Mouse (Mus musculus) layer of hippocampus, postnatal 14 days (tissue): ENCODE data around the gene Syn3. TPM values are rescaled to one million over a fixed set of nuclear protein-coding genes. Genes with fewer than 3 reads are reported as not detected.
A peak's percentile ranks its signal among the peaks of the same experiment; 100 is the strongest.

Experiments used
- DNase-seq, 2 experiments: peaks; one replicate each; pipeline ENCODE4 v3.0.0; 2021 to 2022; ENCODE audit warnings: low spot score in 2 of 2, mixed read lengths in 1 of 2
- total RNA-seq, 2 experiments: library from RNA; stranded (reverse); gene quantifications; 2 replicates each; pipeline ENCODE4 v1.2.3; 2021

Gene Syn3
- total RNA-seq, 2 experiments from 2014 or later, result 27.1 to 28.4 TPM

- peak in 1 of 2 experiments; percentile 45 for DNase-seq
Measured at GRCm38 (mm10) chr10:86375903-86376302, 122.8 kb downstream of the Syn3 start.

DNA sequence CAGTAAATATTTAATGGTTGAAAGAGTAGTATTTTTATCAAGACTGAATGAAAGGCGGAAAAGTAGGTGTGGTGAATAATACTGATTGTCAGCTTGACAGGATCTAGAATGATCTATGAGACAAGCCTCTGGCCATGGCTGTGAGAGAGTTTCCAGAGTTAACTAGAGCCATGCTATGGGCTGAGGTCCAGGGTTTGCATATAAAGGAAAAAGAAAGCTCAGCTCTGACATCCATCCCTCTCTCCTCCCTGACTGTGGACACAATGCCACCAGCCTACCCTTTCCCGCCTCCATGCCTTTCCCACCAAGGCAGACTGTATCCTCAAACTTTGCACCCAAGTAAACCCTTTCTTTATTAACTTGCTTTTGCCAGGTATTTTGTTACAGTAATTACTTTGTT lies 124.6 kb downstream of the Syn3 start:
- no peak for DNase-seq

DNA sequence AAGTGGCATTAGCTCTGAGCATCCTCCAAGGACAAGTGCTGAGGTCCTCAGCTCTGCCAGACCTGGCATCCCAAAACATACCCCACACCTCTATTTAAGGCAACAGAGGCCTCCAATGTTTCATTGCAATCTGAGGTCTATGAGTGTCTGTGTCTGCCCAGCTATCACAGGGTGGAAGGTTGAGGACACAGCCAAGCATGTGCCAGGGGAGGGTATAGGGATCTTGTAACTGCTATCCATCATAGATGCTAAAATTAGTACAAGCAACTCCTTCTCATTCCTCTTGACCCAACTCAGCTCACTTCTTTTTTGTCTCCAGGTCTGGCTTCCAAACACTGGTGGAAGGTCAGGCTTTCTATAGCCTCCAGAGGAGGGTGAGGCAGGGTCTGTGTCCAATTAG lies 127.1 kb downstream of the Syn3 start:
- DNase-seq, result no peak

DNA sequence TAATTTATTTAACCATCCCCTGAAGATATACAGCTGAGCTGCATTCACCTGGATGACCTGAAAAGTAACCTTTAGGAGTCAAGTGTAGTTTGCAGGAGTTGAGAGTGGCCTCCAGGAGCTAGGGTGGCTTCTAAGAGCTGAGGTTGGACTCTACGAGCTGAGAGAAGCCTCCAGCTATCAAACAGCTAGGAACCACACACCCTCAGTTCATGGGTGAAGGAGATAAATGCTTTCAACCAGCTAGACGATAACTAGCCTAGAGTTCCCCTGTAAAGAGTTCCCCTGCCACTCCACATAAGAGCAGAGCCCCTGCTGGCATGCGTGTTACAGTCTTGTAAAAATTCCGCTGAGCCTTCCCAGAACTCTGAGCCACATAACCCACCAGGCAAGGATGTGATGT lies 129.3 kb downstream of the Syn3 start:
- DNase-seq, result no peak

- no peak for DNase-seq
Measured at GRCm38 (mm10) chr10:86368811-86369210, 129.9 kb downstream of the Syn3 start.

DNA sequence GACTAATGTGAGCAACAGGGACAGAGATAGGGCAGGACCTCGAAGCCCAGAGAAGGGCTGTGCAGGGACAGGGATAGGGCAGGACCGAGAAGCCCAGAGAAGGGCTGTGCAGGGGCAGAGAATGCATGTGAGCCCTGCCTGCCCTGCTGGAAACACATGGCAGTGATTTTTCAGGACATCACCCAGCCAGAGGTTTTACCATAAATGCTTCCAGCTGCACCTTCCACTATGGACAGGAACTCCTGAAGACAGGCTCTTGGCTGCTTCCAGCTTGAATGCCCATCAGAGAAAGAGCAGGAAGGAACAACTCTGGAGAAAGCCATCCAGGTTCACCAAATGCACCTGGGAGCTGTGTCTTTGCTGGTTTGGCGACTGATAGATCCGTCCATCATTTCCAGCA lies 131.3 kb downstream of the Syn3 start:
- no peak for DNase-seq

GRCm38 (mm10) chr10:86365632-86366092 lies 133.0 kb downstream of the Syn3 start:
- no peak for DNase-seq

DNA sequence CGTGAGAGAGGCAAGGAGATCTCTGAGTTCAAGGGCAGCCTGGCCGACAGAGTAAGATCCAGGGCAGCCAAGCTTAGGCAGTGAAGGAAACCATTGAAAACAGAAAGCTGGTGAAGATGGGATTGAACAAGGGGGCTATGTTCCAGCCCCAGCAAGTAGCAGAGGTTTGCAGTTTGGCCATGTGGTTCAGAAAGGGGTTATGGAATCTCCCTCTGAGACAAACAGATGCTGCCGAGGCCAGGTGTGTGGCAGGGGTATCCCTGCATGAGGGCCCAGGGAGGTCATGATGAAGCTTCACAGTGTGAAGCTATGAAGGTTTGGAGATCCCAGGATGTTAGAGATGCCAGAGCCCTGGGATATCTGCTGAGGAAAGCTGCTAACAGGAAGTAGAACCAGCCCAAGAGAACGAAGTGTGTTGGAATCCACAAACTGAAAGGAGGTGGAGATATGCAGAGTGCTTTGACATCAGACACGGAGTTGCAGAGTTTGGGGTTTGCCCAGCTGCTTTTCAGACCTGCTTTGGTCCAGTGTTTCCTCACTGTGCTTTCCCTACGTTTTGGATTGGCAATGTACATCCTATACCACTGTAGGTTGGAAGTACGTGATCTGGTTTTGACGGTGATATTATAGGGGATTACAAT lies 134.9 kb downstream of the Syn3 start:
- DNase-seq, result no peak

GRCm38 (mm10) chr10:86359699-86360098 lies 139.0 kb downstream of the Syn3 start:
- DNase-seq, result peak; percentile 26 to 65

DNA sequence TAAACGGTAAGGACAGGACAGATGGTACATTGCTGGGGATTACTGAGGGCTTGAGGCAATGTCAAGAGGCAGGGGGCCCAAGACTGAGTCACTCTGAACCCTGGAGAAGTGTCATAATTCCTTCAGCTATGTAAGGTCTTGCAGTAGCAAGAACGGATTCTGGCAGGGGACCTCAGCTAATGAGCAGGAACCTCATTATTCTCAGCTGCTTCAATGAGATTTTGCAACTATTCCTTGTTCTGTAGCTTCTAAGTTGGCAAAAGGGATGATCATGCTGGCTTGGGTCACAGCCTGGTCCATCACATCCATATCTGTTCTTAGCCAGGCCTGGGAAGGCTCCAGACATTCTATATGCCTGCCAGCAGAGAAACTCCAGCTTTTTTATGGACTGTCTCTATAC lies 139.5 kb downstream of the Syn3 start:
- DNase-seq, result no peak

GRCm38 (mm10) chr10:86358307-86358975 lies 140.3 kb downstream of the Syn3 start:
- DNase-seq, result no peak

DNA sequence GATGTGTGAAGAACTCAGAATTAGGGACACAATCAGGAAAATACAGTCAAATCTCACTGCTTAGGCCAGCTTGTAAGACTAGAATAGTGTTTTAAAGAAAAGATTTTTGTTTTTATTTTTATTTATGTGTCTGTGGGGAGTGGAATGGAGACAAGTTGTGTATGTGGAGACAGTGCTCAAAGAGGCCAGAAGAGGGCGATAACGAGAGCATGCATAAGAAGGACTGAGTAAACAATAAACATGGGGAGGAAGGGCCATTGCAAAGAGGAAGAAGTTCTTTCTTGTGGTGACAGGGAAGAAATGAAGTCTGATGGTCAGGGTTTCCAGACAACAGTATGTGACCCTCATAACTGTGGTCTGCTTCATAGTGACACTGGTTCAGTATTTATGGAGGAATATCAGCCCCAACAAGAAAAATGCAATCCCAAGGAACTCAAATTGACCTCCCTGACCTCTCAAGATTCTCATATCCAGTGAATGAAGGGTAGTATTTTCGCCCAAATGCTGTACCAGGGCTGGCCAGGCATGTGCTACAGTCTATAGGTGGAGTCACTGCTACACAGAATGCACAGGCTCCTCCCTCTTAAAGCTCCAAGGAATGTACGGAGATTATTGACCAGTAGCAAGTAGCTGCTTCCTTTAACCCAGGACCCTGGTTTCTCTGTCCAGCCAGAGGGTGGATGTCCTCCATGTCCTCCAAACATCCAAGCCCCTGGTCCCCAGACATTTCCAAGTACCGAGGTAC lies 141.7 kb downstream of the Syn3 start:
- DNase-seq, result no peak

GRCm38 (mm10) chr10:86352521-86352920 lies 146.2 kb downstream of the Syn3 start:
- DNase-seq, result no peak

DNA sequence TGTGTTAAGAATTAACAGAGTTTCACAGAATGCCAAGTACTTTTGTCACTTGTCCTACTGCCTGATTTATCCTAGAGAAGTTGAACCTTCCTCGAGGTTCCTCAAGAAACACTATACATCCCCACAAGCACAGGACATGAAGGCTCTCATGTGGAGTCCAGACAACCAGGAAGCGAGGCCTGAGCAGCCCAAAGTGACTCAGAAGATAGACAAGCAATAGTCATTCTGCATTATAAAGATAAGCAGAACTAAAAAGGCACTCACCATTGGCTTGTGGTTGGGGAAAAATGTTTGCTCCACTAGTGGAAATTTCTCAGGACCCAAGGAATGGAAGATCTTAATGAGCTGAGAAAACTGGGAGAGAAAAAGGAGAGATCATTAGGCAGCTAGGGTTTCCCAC lies 147.4 kb downstream of the Syn3 start:
- DNase-seq, result no peak

GRCm38 (mm10) chr10:86346235-86346840 lies 152.4 kb downstream of the Syn3 start:
- DNase-seq, result no peak

DNA sequence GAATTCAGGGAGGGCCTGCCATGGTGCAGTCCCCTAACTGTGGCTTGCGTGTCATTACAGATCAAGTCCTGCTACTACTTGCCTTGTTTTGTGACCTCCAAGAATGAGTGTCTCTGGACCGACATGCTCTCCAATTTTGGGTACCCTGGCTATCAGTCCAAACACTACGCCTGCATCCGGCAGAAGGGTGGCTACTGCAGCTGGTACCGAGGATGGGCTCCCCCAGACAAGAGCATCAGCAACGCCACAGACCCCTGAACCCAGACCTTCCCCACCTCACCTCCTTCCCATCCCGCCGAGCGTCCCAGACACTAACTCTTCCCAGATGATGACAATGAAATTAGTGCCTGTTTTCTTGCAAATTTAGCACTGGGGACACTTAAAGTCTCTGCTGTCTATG lies 153.1 kb downstream of the Syn3 start:
- DNase-seq, result no peak

DNA sequence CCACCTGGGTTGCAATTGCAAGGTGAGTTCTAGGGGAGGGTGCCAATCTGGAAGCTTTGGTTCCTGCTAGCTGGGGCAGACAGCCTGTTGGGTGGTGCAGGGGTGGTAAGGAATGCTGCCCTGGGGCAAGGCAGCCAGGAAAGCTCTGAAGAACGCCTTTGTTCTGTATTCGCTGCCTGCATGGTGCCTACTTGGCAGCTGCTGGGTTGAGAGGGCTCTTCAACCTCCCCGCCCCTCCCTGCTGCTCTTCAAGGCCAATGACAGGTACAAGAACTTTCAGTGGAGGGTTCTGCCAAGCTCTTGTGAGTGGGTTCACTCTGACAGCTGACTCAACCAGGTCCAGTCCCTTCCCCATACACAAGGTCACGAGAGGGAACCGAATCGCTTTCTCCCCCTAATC lies 154.0 kb downstream of the Syn3 start:
- no peak for DNase-seq

DNA sequence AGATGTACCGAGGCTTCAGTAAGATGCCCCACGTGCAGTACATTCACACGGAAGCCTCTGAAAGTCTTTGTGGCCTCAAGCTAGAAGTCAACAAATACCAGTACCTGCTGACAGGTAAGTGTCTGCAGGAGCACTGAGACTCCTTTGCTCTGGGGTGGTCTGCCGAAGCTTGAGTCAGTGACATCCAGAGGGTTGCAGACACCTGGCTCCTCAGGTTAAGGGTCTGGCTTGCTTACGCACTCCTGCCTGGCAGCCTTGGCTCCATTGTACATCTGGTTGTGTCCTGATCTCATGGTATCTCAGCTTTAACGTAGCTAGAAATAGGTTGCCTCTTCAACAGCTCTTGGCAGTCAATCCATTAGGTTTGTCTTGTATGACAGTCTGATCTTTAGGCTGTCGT lies 154.8 kb downstream of the Syn3 start:
- DNase-seq, result no peak

DNA sequence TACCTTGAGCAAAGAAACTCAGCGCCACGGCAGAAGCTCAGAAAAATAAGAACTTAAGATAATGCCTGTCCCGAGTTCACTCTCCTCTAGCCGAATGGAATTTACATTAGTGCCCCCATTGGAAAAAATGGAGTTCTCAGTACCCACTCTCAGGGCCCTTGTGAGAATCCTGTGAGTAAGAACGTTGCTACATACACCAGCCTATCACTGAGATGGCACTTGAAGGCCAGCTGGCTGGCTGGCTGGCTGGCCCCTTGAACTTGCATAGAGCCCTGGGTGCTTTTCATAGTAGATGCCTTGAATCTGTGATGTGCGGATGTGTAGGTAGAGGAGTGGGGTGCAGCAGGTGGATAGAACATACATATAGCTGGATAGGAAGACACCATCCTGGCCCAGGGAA lies 155.3 kb downstream of the Syn3 start:
- DNase-seq, result no peak

GRCm38 (mm10) chr10:86342713-86343112 lies 156.0 kb downstream of the Syn3 start:
- no peak for DNase-seq

DNA sequence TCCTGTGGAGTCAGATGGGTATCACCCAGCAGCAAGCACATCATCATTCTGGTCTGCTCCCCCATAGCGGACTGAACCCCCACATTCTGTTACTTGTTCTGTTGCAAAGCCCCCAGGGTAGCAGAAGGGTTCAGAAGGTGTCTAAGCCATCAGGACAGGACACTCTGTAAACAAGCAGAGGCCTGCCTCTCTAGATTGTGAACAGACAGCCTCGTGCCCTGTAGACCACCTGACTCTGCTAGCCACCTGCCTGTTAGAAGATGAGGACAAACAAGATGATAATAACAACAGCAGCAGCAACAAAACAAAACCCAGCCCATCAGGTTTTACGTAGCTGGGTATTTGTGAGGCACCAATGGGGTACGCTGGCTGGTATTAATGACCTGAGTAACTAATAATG lies 156.5 kb downstream of the Syn3 start:
- DNase-seq, result no peak

DNA sequence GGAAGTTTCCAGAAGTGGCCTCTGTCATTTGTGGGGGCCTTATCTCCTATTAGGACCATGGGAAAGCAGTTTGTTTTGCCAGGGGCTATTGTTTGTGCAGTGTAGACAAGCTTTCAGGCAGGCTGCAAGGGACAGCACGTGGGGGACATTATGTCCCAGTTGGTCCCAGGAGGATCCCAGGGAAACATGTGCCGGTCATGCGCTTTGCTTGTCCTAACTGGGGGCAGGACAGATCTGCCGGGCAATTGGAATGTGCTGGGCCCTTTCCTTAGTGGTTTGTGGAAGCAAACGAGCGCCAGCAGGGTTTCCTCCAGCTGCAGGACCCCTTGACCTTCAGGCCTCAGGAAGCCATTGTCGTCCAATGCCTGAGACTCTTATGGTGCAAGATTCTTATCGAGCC lies 157.1 kb downstream of the Syn3 start:
- no peak for DNase-seq
